Mouse (Mus musculus) liver, postnatal 0 days (tissue): Measurements from ENCODE around the gene Phf13. TPM values are rescaled to one million over a fixed set of nuclear protein-coding genes. Genes with fewer than 3 reads are reported as not detected.
A peak's percentile ranks its signal among the peaks of the same experiment; 100 is the strongest.
"Not testable (repeated sequence)": the region's sequence is repeated elsewhere in the genome, so short reads cannot be mapped to it uniquely, and the experiment has no call there.

Experiments
- ATAC-seq: fragments of 200-750 bp; cut with Nextera tagmentation; 2 replicates; pipeline ENCODE4 v1.8.0; 2017; ENCODE audit warnings: mild to moderate bottlenecking, moderate library complexity
- DNase-seq: peaks from one replicate; pipeline ENCODE4 v3.0.0-alpha.2; 2016
- H3K27ac ChIP-seq: fragments of 300-500 bp; sonication (generic); 2 replicates; pipeline ENCODE4 v1.5.1; 2014; ENCODE audit warnings: antibody characterized with exemption, moderate library complexity, mild to moderate bottlenecking, low read depth
- H3K27me3 ChIP-seq: fragments of 300-500 bp; sonication (generic); 2 replicates; pipeline ENCODE4 v1.6.1; 2014; ENCODE audit warnings: low read length, control low read depth, mixed read lengths; ENCODE audit not compliant: insufficient read depth
- H3K36me3 ChIP-seq: fragments of 300-500 bp; sonication (generic); replicated peaks from 2 replicates; pipeline ENCODE4 v1.6.1; 2014; ENCODE audit warnings: mild to moderate bottlenecking, control low read depth, low read length, moderate library complexity, mixed read lengths; ENCODE audit not compliant: insufficient read depth
- H3K4me1 ChIP-seq: fragments of 300-500 bp; sonication (generic); 2 replicates; pipeline ENCODE4 v1.6.1; 2014; ENCODE audit warnings: antibody characterized with exemption, mild to moderate bottlenecking, control low read depth; ENCODE audit not compliant: insufficient read depth
- H3K4me2 ChIP-seq: fragments of 300-500 bp; sonication (generic); 2 replicates; pipeline ENCODE4 v1.6.1; 2014; ENCODE audit warnings: low read depth, mild to moderate bottlenecking, low read length, moderate library complexity, mixed read lengths
- H3K4me3 ChIP-seq: fragments of 300-500 bp; sonication (generic); 2 replicates; pipeline ENCODE4 v1.5.1; 2014; ENCODE audit warnings: low read depth, low read length
- H3K9ac ChIP-seq: fragments of 300-500 bp; sonication (generic); replicated peaks from 2 replicates; pipeline ENCODE4 v1.6.1; 2014; ENCODE audit warnings: mild to moderate bottlenecking, moderate library complexity
- H3K9me3 ChIP-seq: fragments of 300-500 bp; sonication (generic); 2 replicates; pipeline ENCODE4 v1.6.1; 2016; ENCODE audit warnings: mild to moderate bottlenecking, control low read depth, low read length, mixed read lengths
- CTCF ChIP-seq: sonication (generic); IDR thresholded peaks from 2 replicates; pipeline ENCODE4 v1.5.1; 2016; ENCODE audit warnings: antibody characterized with exemption, low read depth
- EP300 ChIP-seq: IDR thresholded peaks from 2 replicates; pipeline ENCODE4 v1.6.1; 2016; ENCODE audit warnings: antibody characterized with exemption, low read depth, mild to moderate bottlenecking
- WGBS: fragments of 180-500 bp; shearing (Covaris S2); extraction: QIAGEN DNeasy Blood & Tissue Kit; methylation state at CpG from one replicate; pipeline ENCODE4 v1.1.7; 2014; ENCODE audit not compliant: insufficient replicate concordance; 5-methylcytosine and 5-hydroxymethylcytosine counted together
- polyA plus RNA-seq: library from polyadenylated mRNA; unstranded; fragments of >200 nt; fragmentation: Nextera tagmentation; extraction: Ambion mirVana; gene quantifications from 2 replicates; pipeline ENCODE4 v1.2.1, GENCODE M21; 2015

Gene Phf13
- polyA plus RNA-seq, 1 experiment from 2014 or later: 3.6 TPM

GRCm38 (mm10) chr4:152038985-152039830 is 43.1 kb upstream of the Phf13 start, which contains the start of gene Nol9:
Gene Nol9 (plus strand): TSS chr4:152039321.
- Histone ChIP-seq H3K27me3 (no peaks in the 10 kb centered on the region), H3K27ac (peak within 1 kb of the TSS; percentile 52), H3K4me3 (peak within 1 kb of the TSS; percentile 91), H3K9ac (peak within 1 kb of the TSS; percentile 90), H3K36me3 (peaks cover 31% of the 10 kb centered on the region), H3K4me2 (peak within 1 kb of the TSS; percentile 100), H3K9me3 (no peaks in the 10 kb centered on the region), H3K4me1 (peaks cover 11% of the 10 kb centered on the region)
- ATAC-seq (peak; percentile 93), DNase-seq (peak; percentile 96)
- TF ChIP-seq EP300 (peak; percentile 73; the same call in 1 of the 2 replicates), CTCF (peak; percentile 99)
- WGBS: under 1% methylated on average over 46 of the region's 86 CpGs

- no peak for TF ChIP-seq CTCF
- no peak for TF ChIP-seq EP300
- Histone ChIP-seq H3K27me3 (no peaks in the 10 kb centered on the region), H3K9ac (peak within 1 kb of the TSS; percentile 90), H3K9me3 (no peaks in the 10 kb centered on the region), H3K27ac (peak within 1 kb of the TSS; percentile 52), H3K4me3 (peak within 1 kb of the TSS; percentile 91), H3K4me1 (peaks cover 11% of the 10 kb centered on the region), H3K4me2 (peak within 1 kb of the TSS; percentile 100), H3K36me3 (peaks cover 23% of the 10 kb centered on the region)
- no peak for DNase-seq
- no peak for ATAC-seq
- WGBS: 46% methylated on average over 10 of the region's 10 CpGs
These were observed 42.3 kb upstream of the Phf13 start, which contains the start of gene Tas1r1 for GRCm38 (mm10) chr4:152038225-152038984. Gene Tas1r1 (minus strand): TSS chr4:152038568.

GRCm38 (mm10) chr4:152036464-152036863 is 40.4 kb upstream of the Phf13 start:
- not testable (repeated sequence) for H3K36me3 ChIP-seq, H3K4me3 ChIP-seq, H3K9me3 ChIP-seq, H3K4me2 ChIP-seq, DNase-seq, H3K27ac ChIP-seq, H3K9ac ChIP-seq, ATAC-seq, H3K27me3 ChIP-seq
- WGBS: 89% methylated on average over 6 of the region's 6 CpGs
- TF ChIP-seq CTCF: peak; percentile 52; the same call in 1 of the 2 replicates
- H3K4me1 ChIP-seq: peaks cover 11% of the 10 kb centered on the region

- TF ChIP-seq CTCF (no peak), EP300 (no peak)
- Histone ChIP-seq H3K9me3 (no peaks in the 10 kb centered on the region), H3K4me2 (no peak overlapping the region), H3K4me3 (no peak overlapping the region), H3K9ac (no peak overlapping the region), H3K27ac (no peak overlapping the region), H3K27me3 (no peaks in the 10 kb centered on the region), H3K4me1 (peaks cover 7% of the 10 kb centered on the region), H3K36me3 (no peaks in the 10 kb centered on the region)
- 85% methylated on average over 13 of the region's 13 CpGs for WGBS
- ATAC-seq: no peak
- no peak for DNase-seq
These were observed 36.9 kb upstream of the Phf13 start for GRCm38 (mm10) chr4:152032922-152033321.

DNA sequence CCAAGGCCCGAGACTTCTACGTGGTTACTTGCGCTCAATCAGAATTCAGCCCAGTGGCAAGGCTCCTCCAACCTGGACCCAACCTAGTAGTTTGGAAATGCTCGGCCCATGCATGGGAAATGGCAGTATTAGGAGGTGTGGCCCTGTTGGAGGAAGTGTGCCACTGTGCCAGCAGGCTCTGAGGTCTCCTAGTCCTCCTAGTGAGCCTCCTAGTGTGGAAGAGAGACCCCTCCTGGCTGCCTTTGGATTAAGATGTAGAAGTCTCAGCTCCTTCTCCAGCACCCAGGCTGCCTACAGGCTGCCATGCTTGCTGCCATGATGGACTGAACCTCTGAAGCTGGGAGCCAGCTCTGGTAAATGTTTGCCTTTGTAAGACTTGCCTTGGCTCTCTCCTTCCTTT is 33.9 kb upstream of the Phf13 start:
- Histone ChIP-seq H3K9ac (no peak overlapping the region), H3K36me3 (no peaks in the 10 kb centered on the region), H3K27ac (no peak overlapping the region), H3K27me3 (no peaks in the 10 kb centered on the region), H3K9me3 (no peaks in the 10 kb centered on the region), H3K4me1 (peaks cover 30% of the 10 kb centered on the region), H3K4me3 (no peak overlapping the region), H3K4me2 (no peak overlapping the region)
- WGBS: 79% methylated on average over 4 of the region's 4 CpGs
- DNase-seq (no peak), ATAC-seq (no peak)
- TF ChIP-seq EP300: no peak
- peak; percentile 37 for TF ChIP-seq CTCF

GRCm38 (mm10) chr4:152029087-152029486 is 33.0 kb upstream of the Phf13 start:
- Histone ChIP-seq H3K36me3 (0 out of 2 replicates have a peak, but pooled peaks cover 5% of the 10 kb centered on the region), H3K9me3 (no peaks in the 10 kb centered on the region), H3K4me2 (no peak overlapping the region), H3K27ac (no peak overlapping the region), H3K27me3 (no peaks in the 10 kb centered on the region), H3K4me3 (no peak overlapping the region), H3K9ac (no peak overlapping the region), H3K4me1 (peaks cover 31% of the 10 kb centered on the region)
- peak; percentile 65 for TF ChIP-seq CTCF
- TF ChIP-seq EP300: no peak
- no peak for DNase-seq
- 36% methylated on average over 5 of the region's 5 CpGs for WGBS
- ATAC-seq: no peak
